Mouse (Mus musculus) thymus, adult 2 months (tissue): ENCODE measurements around the gene Rbm4.

Experiments
- CTCF ChIP-seq: fragments of 200-500 bp; IDR thresholded peaks from 2 replicates; pipeline ENCODE4 v1.5.1; 2012; ENCODE audit warnings: mild to moderate bottlenecking, control low read depth, low read length, moderate library complexity, borderline replicate concordance; ENCODE audit not compliant: control insufficient read depth, poor library complexity, insufficient read depth; ENCODE audit errors: extremely low read depth
- POLR2A ChIP-seq: fragments of 200-500 bp; IDR thresholded peaks from 2 replicates; pipeline ENCODE4 v1.6.1; 2012; ENCODE audit warnings: mild to moderate bottlenecking, low read length, control low read depth, moderate library complexity; ENCODE audit not compliant: control insufficient read depth, poor library complexity, insufficient read depth; ENCODE audit errors: extremely low read depth

DNA sequence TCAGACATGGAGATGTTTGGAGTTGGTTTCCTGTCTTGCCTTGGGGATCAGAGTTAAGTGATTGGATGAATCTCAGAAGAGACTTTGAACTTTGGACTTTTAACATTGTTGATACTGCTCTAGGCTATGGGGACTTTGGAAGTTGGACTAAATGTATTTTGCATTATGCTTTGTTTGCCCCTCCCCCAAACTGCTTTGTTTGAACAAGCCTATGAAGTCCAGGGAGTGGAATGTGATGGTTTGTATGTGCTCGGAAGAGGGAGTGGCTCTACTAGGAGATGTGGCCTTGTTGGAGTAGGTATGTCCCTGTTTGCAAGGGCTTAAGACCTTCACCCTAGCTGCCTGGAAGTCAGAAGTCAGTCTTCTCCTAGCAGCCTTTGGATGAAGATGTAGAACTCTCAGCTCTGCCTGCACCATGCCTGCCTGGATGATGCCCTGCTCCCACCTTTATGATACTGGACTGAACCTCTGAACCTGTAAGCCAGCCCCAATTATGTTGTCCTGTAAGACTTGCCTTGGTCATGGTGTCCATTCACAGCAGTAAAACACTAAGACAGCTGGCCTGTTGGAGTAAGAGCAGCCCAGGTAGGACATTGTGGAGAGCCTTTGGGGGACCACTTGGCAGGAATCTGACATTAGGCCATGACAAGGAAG is 23.6 kb upstream of the Rbm4 start:
- TF ChIP-seq CTCF, result no peak
- no peak for TF ChIP-seq POLR2A
